8 mouse cellular contexts compared by ENCODE assay signal in the genomic region with DNA sequence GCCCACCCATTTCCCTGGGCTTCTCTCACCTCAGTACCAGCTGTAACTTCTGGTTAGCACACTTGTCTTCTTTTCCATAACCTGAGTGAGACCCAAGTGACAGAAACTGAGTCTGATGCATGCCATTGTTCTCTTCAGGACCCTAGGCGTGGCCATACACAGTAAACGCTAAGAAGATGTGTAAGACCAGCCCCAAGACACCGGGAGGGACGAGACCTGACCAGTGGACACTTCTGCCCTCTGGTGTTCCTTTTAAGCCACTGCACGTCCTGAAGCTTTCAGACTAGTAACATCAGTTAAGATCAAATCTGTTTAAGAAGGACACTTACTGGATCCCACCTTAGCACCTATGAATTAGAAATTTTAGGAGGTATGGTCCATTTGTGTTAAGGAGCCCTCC. TPM values are rescaled to one million over a fixed set of nuclear protein-coding genes. Genes with fewer than 3 reads are reported as not detected.
DNase-seq lines count a peak whose midpoint lies in the region; ATAC-seq lines count a peak whose summit lies in the region.

No protein-coding gene starts in this region.

- ATAC-seq in midbrain, embryonic 14.5 days (ENCODE audit: low FRiP score, low TSS enrichment): peak; percentile 41; the same call in 1 of the 2 replicates

- H3K4me1 ChIP-seq in heart, embryonic 10.5 days: peaks cover 23% of the 10 kb centered on the region
- peaks cover 18% of the 10 kb centered on the region for H3K4me1 ChIP-seq in midbrain, embryonic 14.5 days (ENCODE audit: control insufficient read depth, insufficient read depth, low read length)

- 0 out of 2 replicates have a peak overlapping the region, but pooled peaks have one; percentile 3 for H3K27ac ChIP-seq in heart, embryonic 10.5 days
- H3K27ac ChIP-seq in midbrain, embryonic 14.5 days (replicated peaks; ENCODE audit: low read depth, low read length): no peak overlapping the region

- intact Hi-C loops in heart, postnatal 25 days (cut with DNase I): loop anchor here (1.0 kb wide), 1 partner anchor 32 kb away; no protein-coding TSS in a partner anchor
- intact Hi-C loops in left cerebral cortex, postnatal 14 days (cut with DNase I): loop anchor here (1.0 to 5.0 kb wide), 2 partner anchors 33 to 98 kb away; partner anchors contain the start of gene Map6

- H3K9ac ChIP-seq in midbrain, embryonic 14.5 days (replicated peaks; ENCODE audit: low read length): peak overlapping the region; percentile 10; the same call in 1 of the 2 replicates

- peak overlapping the region; percentile 18; the same call in 1 of the 2 replicates for H3K4me2 ChIP-seq in midbrain, embryonic 14.5 days (ENCODE audit: low read length)

- no peaks in the 10 kb centered on the region for H3K36me3 ChIP-seq in heart, embryonic 10.5 days
- H3K36me3 ChIP-seq in midbrain, embryonic 14.5 days (ENCODE audit: control insufficient read depth, insufficient read depth, low read length): no peaks in the 10 kb centered on the region
- no peaks in the 10 kb centered on the region for H3K36me3 ChIP-seq in splenic B cell, adult 2 months (ENCODE audit: control insufficient read depth, insufficient read depth, low read length, poor library complexity, severe bottlenecking)

- peak; percentile 77 to 87 for DNase-seq in heart, adult 18-20 months
- no peak for DNase-seq in heart, postnatal 25 days (ENCODE audit: low spot score)
- DNase-seq in NIH3T3 (ENCODE audit: low read depth): peak; percentile 89
- peak; percentile 89 for DNase-seq in embryo, embryonic 11 days
- DNase-seq in heart, embryonic 10.5 days (ENCODE audit: low spot score): no peak
- DNase-seq in left cerebral cortex, postnatal 14 days (ENCODE audit: low spot score in 2 of 2): peak; percentile 84 to 85
- DNase-seq in midbrain, embryonic 14.5 days: peak; percentile 93
- peak; percentile 54 for DNase-seq in splenic B cell, adult 2 months (ENCODE audit: low read depth, low spot score)

- H3K4me3 ChIP-seq in heart, embryonic 10.5 days: no peak overlapping the region
- no peak overlapping the region for H3K4me3 ChIP-seq in midbrain, embryonic 14.5 days (replicated peaks; ENCODE audit: low read depth, low read length)

- 0 out of 2 replicates have a peak, but pooled peaks cover 6% of the 10 kb centered on the region for H3K27me3 ChIP-seq in heart, embryonic 10.5 days (ENCODE audit: insufficient read depth, poor library complexity, severe bottlenecking)
- H3K27me3 ChIP-seq in midbrain, embryonic 14.5 days (ENCODE audit: control insufficient read depth, insufficient read depth, low read length): no peaks in the 10 kb centered on the region
- H3K27me3 ChIP-seq in splenic B cell, adult 2 months (ENCODE audit: control insufficient read depth, insufficient read depth, low read length, poor library complexity, severe bottlenecking): no peaks in the 10 kb centered on the region

- no peaks in the 10 kb centered on the region for H3K9me3 ChIP-seq in heart, embryonic 10.5 days
- no peaks in the 10 kb centered on the region for H3K9me3 ChIP-seq in midbrain, embryonic 14.5 days (ENCODE audit: control insufficient read depth, low read length)

- 1% methylated on average over 5 of the region's 5 CpGs for WGBS in heart, embryonic 10.5 days
- WGBS in midbrain, embryonic 14.5 days: under 1% methylated on average over 5 of the region's 5 CpGs

RNA-seq across cellular contexts. Expression of gene Serpinh1, which starts 12.0 kb away (rescaled TPM):
- total RNA-seq in heart, adult 18-20 months (2021): 100 to 1,000 TPM; 200 to 293 TPM
- total RNA-seq in heart, postnatal 25 days (2021): 100 to 1,000 TPM; 378 to 449 TPM
- polyA plus RNA-seq in heart, embryonic 10.5 days (2016; fragmentation: Nextera tagmentation; extraction: Ambion mirVana): 1,580 and 1,787 TPM in 2 replicates
- 10 to 100 TPM; 49.7 to 52.2 TPM for total RNA-seq in left cerebral cortex, postnatal 14 days (2021)
- polyA plus RNA-seq in midbrain, embryonic 14.5 days (2014; fragmentation: Nextera tagmentation; extraction: Ambion mirVana): 61.6 and 89.0 TPM in 2 replicates

RNA-seq across cellular contexts. Expression of gene Gdpd5, which starts 16.1 kb away (rescaled TPM):
- total RNA-seq in heart, adult 18-20 months (2021): 10 to 100 TPM; 21.9 to 27.0 TPM
- total RNA-seq in heart, postnatal 25 days (2021): 10 to 100 TPM; 20.1 to 24.1 TPM
- 24.2 and 31.6 TPM in 2 replicates for polyA plus RNA-seq in heart, embryonic 10.5 days (2016; fragmentation: Nextera tagmentation; extraction: Ambion mirVana)
- 10 to 100 TPM; 40.7 to 47.5 TPM for total RNA-seq in left cerebral cortex, postnatal 14 days (2021)
- 38.9 and 40.0 TPM in 2 replicates for polyA plus RNA-seq in midbrain, embryonic 14.5 days (2014; fragmentation: Nextera tagmentation; extraction: Ambion mirVana)

Comparison
In these comparisons a context has a peak if more than half of its experiments do, and no peak if none do; other contexts are left out.
1. DNase-seq: peak in heart, adult 18-20 months (2 of 2), NIH3T3 (single experiment), embryo, embryonic 11 days (single experiment), left cerebral cortex, postnatal 14 days (2 of 2), midbrain, embryonic 14.5 days (single experiment) and splenic B cell, adult 2 months (single experiment); none in heart, postnatal 25 days (single experiment) and heart, embryonic 10.5 days (single experiment).